In the genomic region with DNA sequence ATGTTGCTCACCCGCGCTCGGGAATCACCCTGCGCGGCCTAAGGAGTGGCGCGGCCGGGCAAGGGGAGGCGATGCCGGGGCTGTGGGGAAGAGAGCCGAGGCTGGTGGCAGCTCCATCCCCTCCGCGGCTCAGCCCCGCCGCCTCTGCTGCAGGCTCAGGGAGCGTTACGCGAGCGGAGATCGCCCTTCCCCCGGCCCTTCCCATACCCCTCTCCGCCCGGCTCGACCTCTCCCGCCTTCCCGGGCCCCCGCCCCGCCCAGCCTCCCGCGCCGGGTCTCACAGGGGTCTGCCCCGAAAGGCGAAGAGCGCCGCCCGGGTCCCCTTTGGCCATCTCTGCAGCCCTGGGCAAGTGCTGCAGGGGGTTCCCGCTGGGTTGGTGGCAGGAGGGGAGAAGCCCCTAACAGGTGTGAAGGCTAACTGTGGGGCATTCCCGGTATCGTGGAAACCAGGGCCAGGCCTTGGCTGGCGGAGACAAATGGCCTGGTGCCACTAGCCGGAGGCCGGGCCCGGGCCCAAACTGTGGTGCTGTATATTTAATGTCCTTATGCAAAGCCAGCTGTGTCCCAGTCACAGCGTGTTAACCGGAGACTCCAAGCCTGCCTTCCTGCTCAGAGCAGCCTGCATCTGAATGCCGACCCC, we compare ENCODE assay signal across 8 mouse cellular contexts. TPM values are rescaled to one million over a fixed set of nuclear protein-coding genes. Genes with fewer than 3 reads are reported as not detected.
DNase-seq lines count a peak whose midpoint lies in the region; ATAC-seq and TF ChIP-seq lines count a peak whose summit lies in the region.

A gene (minus strand): TSS at position 352 of the 640 bp plus-strand sequence.

- peak; percentile 2 for DNase-seq in lung, adult 2 months
- no peak for DNase-seq in lung, adult 18-20 months
- peak; percentile 24 for DNase-seq in embryo, embryonic 11.5 days (ENCODE audit: low read depth, low spot score)
- DNase-seq in heart, adult 18-20 months: peak; percentile 41
- DNase-seq in kidney, adult 2 months: peak; percentile 86
- DNase-seq in left cerebral cortex, postnatal 4 days: peak; percentile 91
- peak; percentile 91 for DNase-seq in midbrain, postnatal 0 days (ENCODE audit: low spot score)
- no peak for DNase-seq in urinary bladder, adult 2 months (ENCODE audit: low spot score)

- H3K9ac ChIP-seq in midbrain, postnatal 0 days (replicated peaks; ENCODE audit: low read length, poor library complexity, severe bottlenecking): peak within 1 kb of the TSS; percentile 95

- H3K4me2 ChIP-seq in midbrain, postnatal 0 days (ENCODE audit: low read depth, low read length, poor library complexity, severe bottlenecking): peak within 1 kb of the TSS; percentile 84

- TF ChIP-seq CTCF in lung, adult 2 months (IDR thresholded peaks at IDR 0.05; ENCODE audit: insufficient read depth, low read length): no peak
- TF ChIP-seq CTCF in kidney, adult 2 months (conservative IDR thresholded peaks at IDR 0.05; ENCODE audit: insufficient read depth, insufficient read length, low read depth, low read length): no peak
- no peak for TF ChIP-seq CTCF in midbrain, postnatal 0 days (IDR thresholded peaks at IDR 0.05)

- 2% methylated on average over 45 of the region's 46 CpGs for WGBS in lung, adult 2 months
- WGBS in kidney, adult 2 months: under 1% methylated on average over 46 of the region's 46 CpGs
- WGBS in midbrain, postnatal 0 days: 2% methylated on average over 45 of the region's 46 CpGs

- H3K27ac ChIP-seq in kidney, adult 2 months (ENCODE audit: insufficient read depth, low read depth, low read length): peak within 1 kb of the TSS; percentile 97
- H3K27ac ChIP-seq in midbrain, postnatal 0 days (ENCODE audit: low read depth, low read length): peak within 1 kb of the TSS; percentile 91

- TF ChIP-seq POLR2A in lung, adult 2 months (IDR thresholded peaks at IDR 0.05; ENCODE audit: borderline replicate concordance, extremely low read depth, low read depth, low read length): no peak
- peak; percentile 26 for TF ChIP-seq POLR2A in kidney, adult 2 months (IDR thresholded peaks at IDR 0.05; ENCODE audit: low read depth, low read length)

- intact Hi-C loops in left cerebral cortex, postnatal 4 days (cut with DNase I): loop anchor here (10.0 kb wide), 1 partner anchor 291 kb away; a partner anchor contains a TSS

- H3K27me3 ChIP-seq in kidney, adult 2 months (replicated peaks; ENCODE audit: control insufficient read depth, insufficient read depth, low read length): no peaks in the 10 kb centered on the region
- no peaks in the 10 kb centered on the region for H3K27me3 ChIP-seq in midbrain, postnatal 0 days (ENCODE audit: insufficient read depth, low read length)

- H3K9me3 ChIP-seq in midbrain, postnatal 0 days (ENCODE audit: low read length): no peaks in the 10 kb centered on the region

- peak; percentile 87 for ATAC-seq in midbrain, postnatal 0 days (ENCODE audit: low FRiP score)

- H3K36me3 ChIP-seq in kidney, adult 2 months (ENCODE audit: control insufficient read depth, insufficient read depth, low read length): no peaks in the 10 kb centered on the region
- no peaks in the 10 kb centered on the region for H3K36me3 ChIP-seq in midbrain, postnatal 0 days (ENCODE audit: insufficient read depth, low read length)

- no peaks in the 10 kb centered on the region for H3K4me1 ChIP-seq in lung, adult 2 months (ENCODE audit: control insufficient read depth, insufficient read depth, low read length)
- peaks cover 2% of the 10 kb centered on the region; the same call in 1 of the 2 replicates for H3K4me1 ChIP-seq in kidney, adult 2 months (ENCODE audit: control insufficient read depth, insufficient read depth, low read length)
- H3K4me1 ChIP-seq in midbrain, postnatal 0 days (ENCODE audit: insufficient read depth, low read length): no peaks in the 10 kb centered on the region; the same call in 1 of the 2 replicates

- no peak within 1 kb of the TSS for H3K4me3 ChIP-seq in lung, adult 2 months (replicated peaks; ENCODE audit: extremely low read depth, low read depth, low read length)
- H3K4me3 ChIP-seq in kidney, adult 2 months (ENCODE audit: insufficient read depth, low read depth, low read length): peak within 1 kb of the TSS; percentile 64
- H3K4me3 ChIP-seq in midbrain, postnatal 0 days (ENCODE audit: low read depth, low read length): peak within 1 kb of the TSS; percentile 71

RNA-seq across cellular contexts. Expression of the gene that starts here (rescaled TPM):
- 0.14 and 0.15 TPM in 2 replicates for polyA plus RNA-seq in lung, adult 2 months (2012; rRNA removed)
- not detected for total RNA-seq in heart, adult 18-20 months (2021)
- 50.4 and 61.1 TPM in 2 replicates for polyA plus RNA-seq in kidney, adult 2 months (2012; rRNA removed)
- 10 to 100 TPM; 17.3 to 17.7 TPM for total RNA-seq in left cerebral cortex, postnatal 4 days (2021)
- 20.8 and 21.1 TPM in 2 replicates for total RNA-seq in midbrain, postnatal 0 days (2014; rRNA removed)
- polyA plus RNA-seq in midbrain, postnatal 0 days (2015; fragmentation: Nextera tagmentation; extraction: Ambion mirVana): 5.1 and 5.7 TPM in 2 replicates
- 9.3 and 12.0 TPM in 2 replicates for polyA plus RNA-seq in urinary bladder, adult 2 months (2012; rRNA removed)

Comparison
In these comparisons a context has a peak if more than half of its experiments do, and no peak if none do; other contexts are left out.
1. RNA of the gene that starts here (total RNA-seq): 20.8 to 21.1 TPM in midbrain, postnatal 0 days and 17.3 to 17.7 TPM in left cerebral cortex, postnatal 4 days; not detected in heart, adult 18-20 months; every median in the first group is over 10 times any median in the second.
2. Peak in DNase-seq in lung, adult 2 months; RNA of the gene not detected or under 1 TPM.
3. Peak in DNase-seq in heart, adult 18-20 months; RNA of the gene not detected or under 1 TPM.
4. DNase-seq: peak in embryo, embryonic 11.5 days (single experiment), kidney, adult 2 months (single experiment), left cerebral cortex, postnatal 4 days (single experiment) and midbrain, postnatal 0 days (single experiment); none in lung, adult 18-20 months (0 of 2) and urinary bladder, adult 2 months (single experiment).